Mouse (Mus musculus) bone marrow macrophage, adult 2 months (primary cell): Measurements from ENCODE around the gene Rasgef1b.

ENCODE experiments used
- CTCF ChIP-seq: IDR thresholded peaks from 2 replicates; pipeline ENCODE4 v1.5.1; 2012; ENCODE audit warnings: low read depth, mild to moderate bottlenecking, low read length, moderate library complexity
- POLR2A ChIP-seq: IDR thresholded peaks from 2 replicates; pipeline ENCODE4 v1.6.1; 2012; ENCODE audit warnings: mild to moderate bottlenecking, low read depth, low read length, borderline replicate concordance

GRCm38 (mm10) chr5:99423271-99423670 is 305.6 kb downstream of the Rasgef1b start:
- TF ChIP-seq CTCF (no peak), POLR2A (no peak)
